Mouse (Mus musculus) large intestine, adult 2 months (tissue): ENCODE results near the gene CK137956. TPM values are rescaled to one million over a fixed set of nuclear protein-coding genes. Genes with fewer than 3 reads are reported as not detected.

ENCODE experiments used
- DNase-seq: peaks from one replicate; pipeline ENCODE4 v3.0.0-alpha.2; 2012; ENCODE audit warnings: low read depth, low spot score
- WGBS: fragments of 180-500 bp; shearing (Covaris S2); methylation state at CpG from one replicate; pipeline ENCODE4 v1.1.7; 2018; 5-methylcytosine and 5-hydroxymethylcytosine counted together
- polyA plus RNA-seq: library from polyadenylated mRNA; depleted of rRNA; stranded (reverse); fragments of >200 nt; gene quantifications from 2 replicates; pipeline ENCODE4 v1.2.3, GENCODE M21; 2012; rRNA removed

The CK137956 gene
- polyA plus RNA-seq: not detected in 2 replicates

- DNase-seq: no peak
- 6% methylated on average over 39 of the region's 39 CpGs for WGBS
These were observed at the start of gene CK137956 for GRCm38 (mm10) chr4:127970901-127971868. Gene CK137956 (minus strand): TSS chr4:127970951.

DNA sequence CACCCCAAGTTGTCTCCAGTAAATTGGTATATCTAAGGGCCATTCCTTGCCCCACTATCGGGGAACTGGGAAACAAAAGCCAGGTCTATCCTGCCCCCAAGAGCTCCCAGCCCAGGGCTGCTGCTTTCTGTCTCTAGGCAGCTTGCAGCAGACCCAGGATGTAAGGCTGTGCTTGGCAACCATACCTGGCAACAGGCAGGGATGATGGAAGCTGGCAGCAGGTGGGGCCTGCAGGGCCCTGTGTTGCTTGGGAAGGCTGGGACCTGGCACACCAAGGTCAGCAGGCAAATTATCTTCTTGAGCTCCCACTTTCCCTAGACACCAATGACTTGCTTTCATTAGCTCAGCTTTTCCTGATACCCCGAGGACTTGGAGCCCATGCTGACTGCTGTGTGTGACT lies 48.7 kb upstream of the CK137956 start:
- 76% methylated on average over 2 of the region's 2 CpGs for WGBS
- DNase-seq: no peak

- 53% methylated on average over 3 of the region's 3 CpGs for WGBS
These were observed 34.2 kb upstream of the CK137956 start for GRCm38 (mm10) chr4:128004797-128005452.

GRCm38 (mm10) chr4:128002638-128003101 lies 31.9 kb upstream of the CK137956 start:
- WGBS: 50% methylated on average over 4 of the region's 4 CpGs
- no peak for DNase-seq

More at GRCm38 (mm10) chr4:128004797-128005452, 34.2 kb upstream of the CK137956 start:
- DNase-seq: no peak

DNA sequence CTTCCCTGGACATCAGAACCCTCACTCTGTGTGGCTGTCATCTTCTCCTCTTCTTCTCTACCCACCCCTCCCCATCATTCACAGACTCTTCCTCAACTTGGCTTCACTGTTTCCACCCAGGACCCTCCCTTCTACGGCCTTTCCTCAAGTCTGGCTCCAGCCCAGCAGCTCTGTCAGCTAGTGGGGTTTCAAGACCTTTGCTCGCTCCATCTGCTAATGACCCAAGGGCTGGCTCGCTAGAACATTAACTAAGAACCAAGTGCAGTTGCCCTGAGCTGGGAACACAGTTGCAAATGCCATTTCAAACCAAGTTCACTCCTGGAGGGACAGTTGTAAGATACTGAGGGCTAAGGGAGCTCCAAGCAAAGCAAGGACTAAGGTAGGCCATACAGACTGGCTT lies 28.5 kb upstream of the CK137956 start:
- no peak for DNase-seq
- 54% methylated on average over 3 of the region's 3 CpGs for WGBS

DNA sequence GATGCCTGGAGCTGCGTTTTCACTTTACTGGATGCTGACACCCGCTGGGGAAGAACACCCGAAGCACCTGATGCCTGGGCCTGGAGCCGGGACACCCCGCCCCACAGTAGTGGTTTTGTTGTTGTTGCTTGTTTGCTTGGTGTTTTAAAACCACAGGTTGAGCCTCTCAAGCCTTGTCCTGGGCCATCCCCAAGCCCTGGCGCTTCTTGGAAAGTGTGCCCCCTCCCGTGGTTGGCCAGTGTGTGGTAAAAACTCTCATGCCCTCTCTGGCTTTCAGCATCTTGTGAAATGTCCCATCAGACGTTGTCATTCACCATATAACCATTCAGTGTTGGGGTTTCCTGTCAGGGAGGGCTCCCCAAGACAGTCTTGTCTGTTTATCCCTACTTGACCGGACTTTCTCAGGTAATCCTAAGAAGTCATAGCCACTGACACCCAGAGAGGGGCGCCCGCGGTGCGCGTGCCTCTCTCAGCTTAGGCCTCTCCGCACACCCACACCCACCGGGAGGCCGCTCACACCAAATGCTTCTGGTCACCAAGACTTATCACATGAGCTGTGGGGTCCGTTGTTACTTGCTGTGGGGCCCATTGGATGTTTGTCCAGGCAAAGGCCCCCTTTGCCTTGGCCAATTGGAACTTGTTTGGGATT lies 18.7 kb upstream of the CK137956 start:
- WGBS: 13% methylated on average over 18 of the region's 18 CpGs

GRCm38 (mm10) chr4:127988526-127989180 lies 17.9 kb upstream of the CK137956 start:
- no peak for DNase-seq
- WGBS: 6% methylated on average over 39 of the region's 39 CpGs

More for the DNA sequence above, 18.7 kb upstream of the CK137956 start:
- no peak for DNase-seq

DNA sequence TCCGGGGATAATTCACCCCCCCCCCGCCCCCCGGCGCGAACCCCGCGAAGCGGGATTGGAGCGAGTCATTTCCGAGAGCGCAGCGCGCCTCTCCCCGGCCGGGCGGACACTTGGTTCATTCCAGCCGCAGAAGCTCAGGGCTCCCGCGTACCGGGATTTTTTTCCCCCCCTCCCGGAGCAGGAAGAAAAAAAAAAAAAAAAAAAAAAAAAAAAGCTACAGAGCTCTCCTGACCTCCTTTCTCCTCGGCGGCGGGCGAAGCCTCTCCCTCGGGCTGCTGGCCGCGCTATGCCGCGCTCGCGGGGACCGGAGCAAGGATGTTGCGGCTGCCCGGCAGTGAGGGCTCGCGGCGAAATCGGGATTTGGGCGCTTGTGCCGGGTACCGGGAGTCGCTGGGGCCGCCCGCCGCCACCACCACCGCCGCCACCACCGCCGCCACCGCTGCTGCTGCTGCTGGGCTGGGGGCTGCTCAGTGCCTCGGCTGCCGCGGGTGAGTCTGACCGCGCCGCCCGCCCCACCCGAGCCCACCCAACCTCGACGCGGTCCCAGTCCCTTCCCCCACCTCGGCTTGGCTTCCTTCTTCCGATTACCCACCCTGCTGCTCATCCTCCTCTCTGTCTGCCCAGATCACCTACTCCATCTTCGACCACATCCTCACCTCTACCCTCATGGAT lies 17.2 kb upstream of the CK137956 start, which contains the start of gene Csmd2:
Gene Csmd2 (plus strand): TSS at position 74 of the 672 bp plus-strand sequence.
- DNase-seq: no peak
- WGBS: 3% methylated on average over 63 of the region's 65 CpGs

- WGBS: 16% methylated on average over 10 of the region's 10 CpGs
These were observed 16.5 kb upstream of the CK137956 start for GRCm38 (mm10) chr4:127987270-127987669.

GRCm38 (mm10) chr4:127986491-127987075 lies 15.8 kb upstream of the CK137956 start:
- WGBS: 9% methylated on average over 25 of the region's 25 CpGs
- DNase-seq: no peak

More at GRCm38 (mm10) chr4:127987270-127987669, 16.5 kb upstream of the CK137956 start:
- DNase-seq: no peak

- no peak for DNase-seq
- 14% methylated on average over 10 of the region's 10 CpGs for WGBS
These were observed 15.1 kb upstream of the CK137956 start for GRCm38 (mm10) chr4:127985874-127986273.

DNA sequence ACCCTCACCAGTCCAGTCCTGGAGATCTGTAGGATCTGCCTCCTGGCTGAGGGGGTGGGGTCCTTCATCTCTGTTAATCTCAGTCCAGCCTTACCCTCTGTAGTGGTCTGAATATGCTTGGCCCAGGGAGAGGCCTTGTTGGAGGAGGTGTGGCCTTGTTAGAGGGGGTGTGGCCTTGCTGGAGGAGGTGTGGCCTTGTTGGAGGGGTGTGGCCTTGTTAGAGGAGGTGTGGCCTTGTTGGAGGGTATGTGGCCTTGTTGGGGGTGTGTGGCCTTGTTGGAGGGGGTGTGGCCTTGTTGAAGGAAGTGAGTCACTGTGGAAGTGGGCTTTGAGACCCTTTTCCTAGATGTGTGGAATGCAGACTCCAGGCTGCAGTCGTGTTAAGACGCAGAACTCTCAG lies 13.7 kb upstream of the CK137956 start:
- 73% methylated on average over 2 of the region's 2 CpGs for WGBS
- DNase-seq: no peak

DNA sequence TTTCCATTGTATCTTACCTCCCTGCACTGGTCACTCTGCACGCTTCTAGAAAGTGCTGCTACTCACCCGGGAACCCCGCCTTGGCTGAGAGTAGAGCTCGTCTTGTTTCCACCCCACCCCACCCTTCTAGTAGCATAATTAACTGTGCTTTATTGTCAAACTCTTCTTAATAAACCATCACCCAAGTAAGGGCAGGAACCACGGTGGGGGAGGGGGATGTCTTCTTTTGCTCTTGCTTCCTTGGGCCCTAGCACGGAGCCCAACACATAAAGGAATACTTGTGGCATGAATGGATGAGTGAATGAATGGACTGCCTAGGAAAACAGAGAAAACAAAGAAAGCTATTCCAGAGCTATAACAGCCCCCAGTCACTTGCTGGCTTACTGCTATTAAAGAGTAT lies 10.4 kb upstream of the CK137956 start:
- no peak for DNase-seq
- WGBS: 72% methylated on average over 6 of the region's 6 CpGs

DNA sequence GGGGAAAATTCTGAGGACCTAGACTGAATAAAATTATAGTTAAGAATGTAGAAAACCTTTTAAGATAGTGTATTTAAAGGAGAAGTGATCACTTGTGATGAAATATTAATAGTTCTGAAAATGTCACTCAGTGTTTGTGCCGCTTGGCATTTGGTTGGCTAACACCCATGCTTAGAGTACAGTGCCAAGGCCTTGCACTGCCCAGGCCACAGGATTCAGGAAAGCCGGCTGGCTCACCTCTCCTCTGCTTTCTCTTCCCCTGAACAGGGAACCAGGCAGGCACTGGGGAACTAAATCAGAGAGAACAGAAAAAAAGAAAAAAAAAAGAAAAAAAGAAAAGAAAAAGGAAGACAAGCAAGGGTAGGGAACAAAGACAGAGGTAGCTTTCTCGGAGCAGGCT lies 2.2 kb upstream of the CK137956 start:
- WGBS: 80% methylated on average over 3 of the region's 3 CpGs
- DNase-seq: no peak

GRCm38 (mm10) chr4:127970018-127970421 lies 731 bp downstream of the CK137956 start:
- DNase-seq: no peak
- WGBS: 11% methylated on average over 7 of the region's 7 CpGs

- DNase-seq: no peak
- 25% methylated on average over 7 of the region's 7 CpGs for WGBS
These were observed 1.6 kb downstream of the CK137956 start for GRCm38 (mm10) chr4:127969101-127969500.

DNA sequence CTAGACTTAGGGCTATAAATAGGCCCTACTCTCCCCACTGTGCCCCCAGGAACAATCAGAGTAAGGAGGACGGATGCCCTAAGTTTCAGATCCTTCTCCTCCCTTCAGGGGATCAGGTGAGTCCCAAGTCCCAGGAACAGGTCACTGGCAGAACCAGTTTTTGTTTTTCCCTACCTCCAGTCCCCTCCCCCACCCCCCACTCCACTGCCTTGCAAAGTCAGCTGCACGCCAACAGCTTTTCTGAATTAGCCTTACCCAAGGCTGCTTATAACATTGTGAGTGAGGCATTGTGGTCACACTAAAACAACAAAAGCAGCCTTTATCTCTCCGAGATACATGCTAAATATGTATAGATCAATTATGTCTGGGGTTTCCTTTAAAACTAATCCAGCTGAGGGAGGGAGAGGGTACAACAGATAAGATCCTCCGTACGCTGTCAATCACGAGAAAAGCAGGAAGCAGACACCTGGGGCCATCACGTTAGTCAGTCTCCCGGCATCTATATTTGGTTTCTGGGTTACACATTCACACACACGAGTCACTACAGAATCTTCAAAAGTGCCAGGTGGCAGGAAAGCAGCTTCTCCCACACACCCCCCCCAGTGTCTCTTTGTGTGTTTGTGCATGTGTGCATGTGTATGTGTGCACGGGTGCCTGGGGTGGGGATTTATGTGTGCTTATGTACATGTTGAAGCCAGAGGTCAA lies 17.6 kb downstream of the CK137956 start:
- DNase-seq: no peak
- 31% methylated on average over 10 of the region's 10 CpGs for WGBS

DNA sequence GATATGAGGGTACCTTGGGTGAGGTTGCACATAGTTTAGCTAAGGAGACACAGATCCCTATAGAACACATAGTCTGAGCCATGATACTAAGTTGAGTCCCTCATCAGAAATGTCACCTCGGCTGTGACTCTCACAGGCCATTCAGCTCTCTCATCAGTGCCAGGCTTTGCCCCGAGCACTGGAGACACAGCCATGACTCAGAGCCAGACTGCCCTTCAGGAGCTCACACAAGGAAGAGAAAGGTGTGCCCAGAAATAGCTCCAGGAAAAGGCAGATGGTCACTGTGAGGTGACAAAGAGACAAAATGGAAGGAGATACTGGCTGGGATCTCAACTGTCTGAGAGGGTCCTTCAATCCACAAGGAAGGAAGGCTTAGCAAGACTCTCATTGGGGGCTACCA lies 23.1 kb downstream of the CK137956 start:
- WGBS: 52% methylated on average over 2 of the region's 2 CpGs
- no peak for DNase-seq
